Mouse (Mus musculus) urinary bladder, adult 18-20 months (tissue): ENCODE results near the gene Zfp326.
"Not testable (repeated sequence)": the region's sequence is repeated elsewhere in the genome, so short reads cannot be mapped to it uniquely, and the experiment has no call there.

ENCODE experiments used
- DNase-seq, 2 experiments: peaks; one replicate each; pipeline ENCODE4 v3.0.0; 2022; ENCODE audit warnings: low spot score in 2 of 2, mixed read lengths in 2 of 2

Zfp326 gene

DNA sequence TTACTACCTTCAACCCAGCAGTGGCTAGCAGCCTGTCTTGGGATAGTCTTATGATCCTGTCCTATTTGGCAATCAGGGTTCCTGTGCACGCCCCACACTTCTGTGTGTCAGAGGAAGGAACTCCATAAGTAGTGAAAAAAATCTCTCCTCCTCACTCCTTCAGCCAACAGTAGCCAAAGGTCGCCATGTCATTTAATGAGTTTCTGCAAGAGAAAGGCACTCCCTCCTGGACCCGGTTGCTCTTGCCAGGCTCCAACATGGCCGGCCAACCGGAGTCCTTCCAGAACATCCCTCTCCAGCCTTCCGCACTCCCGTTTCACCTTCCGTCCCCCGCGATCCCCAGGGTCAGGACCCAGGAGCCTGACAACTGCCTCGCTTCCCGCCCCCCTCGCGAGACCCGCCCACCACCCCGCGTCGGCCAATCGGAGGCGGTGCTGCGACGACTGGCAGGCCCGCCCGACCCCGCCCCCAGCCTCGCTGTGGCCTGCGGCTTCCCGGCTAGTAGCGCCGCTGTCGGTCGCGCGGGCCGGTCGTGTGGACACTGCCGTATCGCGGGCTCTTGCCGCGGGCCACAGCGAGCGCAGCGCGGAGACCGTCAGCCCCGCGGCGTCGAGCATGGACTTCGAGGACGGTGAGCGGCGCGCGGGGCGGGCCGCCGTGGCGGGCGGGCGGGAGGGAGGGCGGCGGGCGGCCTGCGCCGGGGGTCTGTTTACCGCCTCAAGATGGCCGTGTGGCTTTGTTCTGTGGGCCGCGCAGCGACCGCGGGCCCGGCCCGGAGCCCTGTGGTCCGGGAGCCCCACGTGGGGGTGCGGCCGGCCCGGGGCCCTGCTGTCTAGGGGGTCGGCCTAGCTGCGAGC, at the start of gene Zfp326:
Gene Zfp326 (plus strand): TSS at position 498 of the 857 bp plus-strand sequence.
- peak; percentile 80 to 83 for DNase-seq

DNA sequence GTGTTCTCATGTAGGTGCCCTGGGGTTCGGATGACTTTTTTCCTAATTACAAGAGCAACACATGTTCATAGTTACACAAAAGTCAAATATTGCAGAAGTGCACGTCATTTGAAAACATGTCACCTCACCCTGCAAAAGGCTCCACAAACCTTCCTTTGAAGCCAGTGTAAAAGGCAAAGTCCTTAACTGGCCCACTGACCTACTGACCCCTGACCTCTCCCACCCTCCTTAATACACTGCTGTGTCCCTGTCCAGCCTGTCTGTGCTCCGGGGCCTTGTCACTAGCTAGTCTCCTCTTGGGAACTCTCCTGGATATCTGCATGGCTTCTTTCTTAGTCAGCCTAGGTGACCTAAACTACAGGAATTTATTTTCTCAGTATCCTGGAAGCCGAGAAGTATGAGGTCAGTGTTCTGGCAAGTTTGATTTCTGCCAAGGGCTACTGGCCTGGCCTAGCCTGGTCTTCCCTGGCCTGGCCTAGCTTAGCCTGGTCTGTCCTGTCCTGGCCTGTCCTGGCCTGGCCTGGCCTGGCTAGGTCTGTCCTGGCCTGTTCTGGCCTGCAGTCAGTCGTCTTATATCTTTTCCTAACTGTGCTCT, 49.4 kb upstream of the Zfp326 start:
- no peak for DNase-seq

DNA sequence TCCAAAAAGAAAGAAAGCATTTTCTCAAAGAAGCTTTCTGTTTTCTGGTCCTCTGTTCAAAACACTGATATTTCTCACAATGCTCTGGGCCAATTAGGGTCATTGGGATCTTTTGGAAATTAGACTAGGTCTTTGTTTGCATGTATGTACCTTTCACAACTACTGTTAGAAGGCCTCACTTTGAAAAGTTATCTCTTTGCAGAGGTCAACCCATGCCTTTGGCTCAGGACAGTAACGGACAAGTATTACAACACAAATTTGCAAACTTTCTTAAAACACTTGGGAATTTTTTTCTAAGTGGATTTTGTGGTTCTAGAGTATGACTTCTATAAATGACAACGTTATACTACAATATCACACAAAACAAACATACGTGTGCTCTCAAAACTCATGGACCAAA, 48.3 kb upstream of the Zfp326 start:
- no peak for DNase-seq

DNA sequence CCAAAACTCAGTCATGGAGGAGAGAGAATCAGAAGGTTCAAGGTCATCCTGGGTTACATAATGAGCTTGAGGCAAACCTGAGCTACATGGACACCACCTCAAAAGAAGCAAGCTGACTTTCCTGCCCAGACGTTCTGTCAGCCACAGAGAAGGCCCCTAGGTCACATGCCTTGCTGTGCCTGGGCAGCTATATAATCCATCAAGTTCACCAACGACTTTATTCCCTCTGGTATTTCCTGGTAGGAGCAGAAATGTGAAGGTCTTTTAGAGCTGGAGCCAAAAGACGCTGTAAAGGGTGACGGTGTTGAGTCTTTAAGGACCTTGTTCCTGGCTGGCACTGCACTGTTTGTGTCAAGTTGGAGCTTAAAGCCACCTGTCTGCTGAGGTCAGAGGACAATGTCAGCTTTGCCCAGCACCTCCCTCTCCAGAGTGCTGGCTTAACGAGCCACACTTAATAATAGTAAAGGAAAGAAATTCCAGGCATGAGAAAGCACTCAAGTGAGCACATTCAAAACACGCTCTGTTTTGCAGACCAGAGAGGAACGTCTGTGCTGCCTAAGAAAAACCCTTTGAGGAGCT, 47.3 kb upstream of the Zfp326 start:
- no peak for DNase-seq

GRCm38 (mm10) chr5:105832140-105832539, 44.2 kb upstream of the Zfp326 start:
- no peak for DNase-seq

DNA sequence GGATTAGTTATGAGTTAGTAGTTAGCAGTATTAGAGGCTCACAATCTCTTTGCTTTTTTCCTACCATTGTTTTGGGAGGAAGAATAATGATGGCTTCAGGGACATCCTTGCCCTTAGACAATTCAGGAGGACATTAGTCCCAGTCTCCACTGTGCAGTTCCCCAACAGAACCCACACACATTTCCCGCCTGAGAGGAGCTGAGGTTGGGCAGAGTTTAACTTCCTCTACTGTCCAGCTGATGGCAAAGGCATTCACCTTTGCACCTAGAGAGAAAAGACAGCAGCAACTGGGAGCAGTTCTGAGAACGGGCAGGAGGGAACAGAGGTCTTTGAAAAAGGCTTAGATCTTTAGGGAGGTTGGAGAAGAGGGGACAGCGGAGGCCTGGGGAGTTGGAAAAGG, 42.4 kb upstream of the Zfp326 start:
- no peak for DNase-seq

DNA sequence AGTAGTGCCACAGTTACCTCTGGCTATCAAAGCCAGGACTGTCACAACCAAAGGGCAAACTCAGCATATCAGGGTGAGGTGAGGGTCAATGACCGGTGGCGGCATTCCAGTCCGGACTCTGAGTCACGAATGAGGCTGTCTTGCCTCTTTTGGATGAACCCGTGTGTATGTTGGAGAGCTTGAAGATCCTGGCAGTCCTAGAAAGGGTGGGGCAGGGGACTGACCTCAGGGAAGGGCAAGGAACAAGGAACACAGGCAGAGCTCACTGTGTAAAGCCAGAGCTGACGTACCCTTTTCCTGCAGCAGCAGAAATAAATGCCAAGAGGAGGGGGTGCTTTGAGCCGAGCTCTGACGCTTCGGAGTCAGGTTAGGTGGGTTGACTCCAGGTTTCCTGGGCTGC, 40.4 kb upstream of the Zfp326 start:
- DNase-seq: peak in 1 of 2 experiments; percentile 58

DNA sequence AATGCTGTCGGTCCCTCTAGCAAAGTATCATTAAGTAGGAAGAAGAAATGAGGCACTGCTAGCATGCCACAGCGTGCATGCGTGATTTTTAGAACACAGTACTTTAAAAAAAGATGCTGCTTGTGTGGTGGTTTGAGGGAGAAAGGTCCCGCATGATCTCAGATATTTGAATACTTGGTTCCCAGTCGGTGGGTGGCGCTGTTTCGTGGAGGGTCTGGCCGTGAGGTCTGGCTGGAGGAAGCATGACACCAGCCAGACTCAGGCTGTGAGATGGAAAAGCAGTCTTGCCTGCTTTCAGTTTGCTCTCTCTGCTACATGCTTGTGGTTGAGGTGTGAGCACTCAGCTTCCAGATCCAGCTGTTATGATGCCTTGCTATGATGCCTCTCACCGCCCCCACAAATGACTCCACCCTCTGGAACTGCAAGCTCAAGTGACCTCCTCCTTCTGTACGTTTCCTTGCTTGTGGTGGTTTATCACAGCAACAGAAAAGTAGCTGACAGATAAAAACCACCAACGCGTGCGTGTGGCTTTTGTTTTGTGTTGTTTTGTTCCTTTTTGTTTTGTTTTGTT, 36.5 kb upstream of the Zfp326 start:
- no peak for DNase-seq

DNA sequence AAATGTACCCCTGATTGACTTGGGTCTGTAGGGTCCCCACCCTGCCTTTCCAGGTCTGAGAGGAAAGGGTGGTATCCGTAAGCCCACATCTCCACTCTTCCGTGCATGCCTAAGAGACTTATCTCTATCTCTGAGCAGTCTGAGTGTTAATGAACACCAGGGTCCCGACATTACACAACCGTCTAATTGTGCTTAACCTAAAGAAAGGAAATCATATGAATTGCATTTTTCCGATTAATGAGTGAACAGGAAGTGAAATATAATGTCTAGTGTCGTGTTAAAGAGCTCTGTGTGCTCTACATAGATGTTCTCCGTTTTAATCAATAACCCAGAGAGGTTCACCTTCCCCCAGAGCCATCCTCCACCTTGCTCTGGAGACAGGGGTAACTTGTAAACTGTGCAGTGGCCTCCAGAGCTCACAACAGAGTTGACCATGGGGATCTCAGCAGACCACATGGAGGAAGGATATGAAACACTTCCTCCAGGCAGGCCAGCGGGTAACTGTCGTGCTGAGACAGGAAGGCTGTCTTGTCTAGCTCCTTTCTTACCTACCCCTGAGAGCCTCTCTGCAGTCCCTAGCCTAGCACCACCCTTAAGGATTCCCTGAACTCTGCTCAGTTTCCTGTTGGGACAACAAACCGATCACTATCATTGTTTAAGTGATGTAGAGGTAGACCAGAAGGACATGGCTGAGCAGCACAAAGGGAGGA, 32.2 kb upstream of the Zfp326 start:
- DNase-seq: no peak

DNA sequence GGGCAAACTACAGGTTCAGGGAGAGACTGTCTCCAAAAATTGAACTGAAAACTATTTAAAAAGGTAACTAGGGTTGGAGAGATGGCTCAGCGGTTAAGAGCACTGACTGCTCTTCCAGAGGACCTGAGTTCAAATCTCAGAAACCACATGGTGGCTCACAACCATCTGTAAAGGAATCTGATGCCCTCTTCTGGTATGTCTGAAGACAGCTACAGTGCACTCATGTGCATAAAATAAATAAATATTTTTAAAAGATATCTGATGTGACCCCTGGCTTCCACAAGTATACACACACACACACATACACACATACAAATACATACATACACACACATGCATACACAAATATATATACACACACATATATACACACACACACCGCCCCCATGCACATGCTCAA, 31.3 kb upstream of the Zfp326 start:
- DNase-seq: no peak

DNA sequence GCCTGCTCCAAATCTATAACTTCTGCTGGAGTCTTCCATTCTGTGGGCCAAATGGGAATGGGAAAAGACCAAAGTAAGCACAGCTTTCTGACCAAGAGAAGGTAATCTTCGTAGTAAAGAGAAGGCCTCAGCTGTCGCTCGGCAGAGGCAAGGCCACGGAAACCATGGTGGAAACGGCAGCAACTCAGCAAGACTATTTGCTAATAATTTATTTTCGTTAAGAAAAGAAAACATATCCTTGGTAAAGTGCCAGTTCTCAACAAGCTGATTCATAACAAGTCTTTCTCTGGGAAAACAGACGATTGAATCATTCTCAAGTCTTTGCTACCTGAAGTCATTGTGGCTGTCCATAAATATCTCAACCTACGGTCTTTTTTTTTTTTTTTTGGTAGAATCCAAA, 28.6 kb upstream of the Zfp326 start:
- no peak for DNase-seq

- DNase-seq: no peak
Observed at GRCm38 (mm10) chr5:105849222-105849621, 27.1 kb upstream of the Zfp326 start.

DNA sequence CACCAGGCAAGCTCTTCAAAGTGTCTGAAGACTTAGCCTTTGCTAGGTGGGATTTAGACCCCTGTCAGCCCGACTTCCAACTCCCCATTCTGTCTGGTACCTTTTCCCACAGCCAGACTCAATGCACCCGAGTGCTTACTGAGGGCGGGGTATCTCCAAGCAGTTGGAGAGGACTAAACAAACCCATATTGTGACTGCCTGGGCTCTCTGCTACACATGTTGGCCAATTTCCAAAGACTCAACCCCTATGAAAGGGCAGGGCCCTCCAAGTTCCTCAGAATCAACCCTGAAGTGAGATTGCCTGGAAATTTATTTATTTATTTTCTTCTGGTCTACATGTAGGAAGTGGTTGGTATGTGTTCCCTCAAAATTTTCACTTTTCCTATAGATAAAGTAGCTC, 26.7 kb upstream of the Zfp326 start:
- no peak for DNase-seq

- no peak for DNase-seq
Observed at GRCm38 (mm10) chr5:105853271-105853670, 23.1 kb upstream of the Zfp326 start.

DNA sequence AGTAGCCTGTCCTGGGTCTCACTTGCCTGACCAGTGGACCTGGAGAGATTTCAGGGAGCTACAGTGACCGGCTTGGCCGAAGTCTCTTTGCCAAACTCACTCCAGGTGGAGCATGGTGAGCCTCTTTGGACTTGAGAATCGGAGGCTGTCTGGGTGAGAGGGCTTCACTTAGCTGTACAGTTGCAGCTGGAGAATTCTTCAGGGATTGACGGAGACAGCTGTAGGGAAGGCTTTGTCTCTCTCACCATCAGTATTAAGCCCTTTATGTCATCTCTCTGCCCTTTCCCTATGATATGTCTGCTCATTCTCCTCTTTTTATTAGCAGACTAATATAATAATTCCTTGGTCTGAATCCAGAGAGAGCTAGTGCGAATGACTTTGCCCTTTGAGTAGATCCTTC, 18.9 kb upstream of the Zfp326 start:
- DNase-seq: no peak

- DNase-seq: no peak
Observed at GRCm38 (mm10) chr5:105858754-105859694, 17.3 kb upstream of the Zfp326 start.

DNA sequence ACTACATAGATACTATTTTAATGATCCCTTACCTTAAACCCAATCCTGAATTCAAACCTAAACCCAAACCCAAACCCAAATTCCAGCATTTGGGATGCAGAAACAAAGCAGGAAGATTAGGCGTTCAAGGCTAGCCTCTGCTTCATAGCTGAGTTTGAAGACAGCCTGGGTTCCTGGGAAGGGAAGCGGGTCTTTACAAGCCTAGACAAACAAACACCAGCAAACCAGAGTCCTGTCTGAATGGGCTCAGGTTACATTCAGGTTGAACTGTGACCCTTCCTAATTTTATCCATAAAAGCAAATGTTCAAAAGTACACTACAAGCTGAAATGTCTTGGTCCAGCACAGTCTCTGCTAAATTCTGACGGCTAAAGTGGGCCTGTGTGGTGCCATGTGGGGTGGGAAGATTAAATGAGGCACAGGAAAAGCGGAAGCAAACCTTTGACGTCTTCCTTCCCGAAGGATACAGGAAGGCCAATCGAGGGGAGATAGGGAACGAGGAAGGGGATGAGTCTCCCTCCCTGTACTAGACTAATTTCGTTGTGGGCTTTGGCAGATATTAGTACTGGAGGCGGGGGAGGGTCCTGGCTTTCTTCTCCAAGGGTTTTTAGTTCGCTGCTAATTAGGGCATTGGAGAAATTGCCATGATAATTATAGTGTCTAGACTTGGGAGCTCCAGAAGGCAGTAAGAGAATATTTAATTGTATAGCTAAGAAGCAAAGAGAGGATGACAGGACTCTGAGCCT, 16.5 kb upstream of the Zfp326 start:
- DNase-seq: no peak

DNA sequence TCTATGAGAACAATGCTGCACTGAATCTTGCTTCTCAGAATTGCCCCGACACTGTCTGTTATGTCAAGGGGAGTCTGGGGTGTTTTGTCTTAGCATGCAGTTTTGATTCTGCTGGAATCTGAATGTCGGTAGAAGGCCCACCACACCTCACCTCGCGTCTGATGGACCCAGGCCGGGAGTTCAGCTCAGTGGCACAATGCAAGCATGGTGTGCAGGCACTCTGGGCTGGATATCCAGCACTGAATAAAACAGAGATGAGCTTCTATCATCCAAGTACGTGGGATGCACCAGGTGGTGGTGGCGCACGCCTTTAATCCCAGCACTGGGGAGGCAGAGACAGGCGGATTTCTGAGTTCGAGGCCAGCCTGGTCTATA, 15.9 kb upstream of the Zfp326 start:
- DNase-seq: no peak

DNA sequence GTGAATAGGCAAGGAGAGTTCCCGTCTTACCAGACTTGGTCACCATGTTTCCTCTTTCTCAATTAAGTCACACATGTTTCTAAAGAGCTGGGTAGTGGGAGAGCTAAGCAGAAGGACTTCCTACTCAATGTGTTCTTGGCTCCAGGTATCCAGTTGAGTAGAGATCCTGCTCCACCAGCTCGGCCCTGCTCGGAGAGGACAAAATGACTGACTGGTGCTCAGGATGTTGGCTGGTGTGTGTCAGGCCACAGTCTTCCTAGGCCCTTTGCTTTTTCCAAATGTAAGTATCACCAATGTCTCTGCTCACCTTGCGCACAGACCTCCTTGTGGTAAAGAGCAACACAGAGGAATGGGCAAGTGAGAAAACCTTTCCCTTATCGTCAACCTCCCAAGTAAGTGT, 14.7 kb upstream of the Zfp326 start:
- no peak for DNase-seq

DNA sequence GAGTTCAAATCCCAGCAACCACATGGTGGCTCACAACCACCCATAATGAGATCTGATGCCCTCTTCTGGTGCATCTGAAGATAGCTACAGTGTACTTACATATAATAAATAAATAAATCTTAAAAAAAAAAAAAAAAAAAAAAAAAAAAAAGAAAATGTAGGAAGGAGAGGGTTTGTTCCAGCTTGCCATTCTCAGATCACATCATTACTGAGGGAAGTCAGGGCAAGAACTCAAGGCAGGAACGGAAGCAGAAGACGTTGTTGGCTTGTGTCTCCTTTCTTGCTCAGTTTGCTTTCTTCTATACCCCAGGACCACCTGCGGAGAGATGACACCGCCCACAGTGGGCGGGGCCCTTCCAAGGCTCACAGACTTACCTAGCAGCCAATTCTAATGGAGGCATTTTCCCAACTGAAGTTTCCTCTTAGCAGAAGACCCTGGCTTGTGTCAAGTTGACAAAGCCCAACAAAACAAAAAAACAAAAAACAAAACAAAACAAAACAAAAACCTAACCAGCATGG, 11.2 kb upstream of the Zfp326 start:
- not testable (repeated sequence) for DNase-seq
